Mouse (Mus musculus) testis, adult 2 months (tissue): ENCODE data around the gene Vkorc1l1.

Experiments used
- CTCF ChIP-seq: fragments of 200-500 bp; IDR thresholded peaks from 2 replicates; pipeline ENCODE4 v1.5.1; 2012; ENCODE audit warnings: low read depth, mild to moderate bottlenecking, inconsistent platforms, low read length, moderate library complexity; ENCODE audit not compliant: control insufficient read depth, insufficient read depth, insufficient replicate concordance
- POLR2A ChIP-seq: fragments of 200-500 bp; IDR thresholded peaks from 2 replicates; pipeline ENCODE4 v1.6.1; 2012; ENCODE audit warnings: low read depth, mild to moderate bottlenecking, inconsistent platforms, low read length, moderate library complexity; ENCODE audit not compliant: control insufficient read depth

DNA sequence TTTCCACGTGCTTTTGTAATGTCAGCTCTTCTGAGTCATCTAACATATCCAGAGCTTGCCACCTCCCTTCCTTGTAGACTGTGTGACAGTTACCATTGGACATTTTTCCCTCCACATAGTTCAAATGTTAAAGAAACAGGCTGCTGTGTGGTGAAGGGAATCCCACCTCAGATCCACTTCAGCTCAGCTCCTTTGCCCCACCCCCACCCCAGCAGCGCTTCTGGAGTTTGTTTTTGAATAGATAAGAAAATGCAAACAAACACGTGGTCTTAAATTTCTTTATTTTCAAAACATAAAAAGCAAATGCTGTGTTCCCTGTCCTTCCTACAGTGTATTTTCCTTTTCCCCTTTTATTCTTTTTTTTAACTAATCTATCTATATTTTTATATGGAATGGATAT, 38.4 kb downstream of the Vkorc1l1 start:
- TF ChIP-seq CTCF (no peak), POLR2A (no peak)
